Mouse (Mus musculus): ENCODE data around the gene Mrpl18. TPM values are rescaled to one million over a fixed set of nuclear protein-coding genes. Genes with fewer than 3 reads are reported as not detected.
A peak's percentile ranks its signal among the peaks of the same experiment; 100 is the strongest.
"Not testable (repeated sequence)": the region's sequence is repeated elsewhere in the genome, so short reads cannot be mapped to it uniquely, and the experiment has no call there.

Mrpl18 gene
- polyA plus RNA-seq, 1 experiment from 2014 or later: 166 TPM

DNA sequence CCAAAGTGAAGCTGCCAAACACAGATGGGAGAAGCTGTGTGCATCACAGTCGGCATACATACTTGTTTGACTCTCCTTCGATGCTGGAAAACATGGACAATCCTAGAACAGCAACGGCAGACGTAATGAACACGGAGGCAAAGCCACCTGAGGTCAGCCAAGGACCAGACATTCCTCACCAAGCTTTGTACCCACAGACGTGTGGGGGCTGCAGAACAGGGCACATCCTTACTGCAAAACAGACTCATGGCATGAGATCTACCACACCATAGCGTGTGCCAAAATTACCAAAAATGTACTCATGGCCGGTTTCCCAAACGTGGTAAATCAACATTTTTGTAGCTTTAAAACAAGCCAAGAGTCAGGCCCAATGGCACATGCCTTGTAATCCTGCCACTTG is 9.7 kb downstream of the Mrpl18 start:
- Histone ChIP-seq H3K4me1 (no peaks in the 10 kb centered on the region), H3K4me3 (no peak overlapping the region), H3K9me3 (no peaks in the 10 kb centered on the region), H3K4me2 (no peak overlapping the region), H3K9ac (no peak overlapping the region), H3K27ac (replicated peaks) (no peak overlapping the region), H3K36me3 (peaks cover 64% of the 10 kb centered on the region), H3K27me3 (replicated peaks) (no peaks in the 10 kb centered on the region)
- ATAC-seq (ENCODE audit: extremely low read depth, insufficient number of reproducible peaks, low FRiP score, low TSS enrichment): no peak
- WGBS: 86% methylated on average over 9 of the region's 9 CpGs

DNA sequence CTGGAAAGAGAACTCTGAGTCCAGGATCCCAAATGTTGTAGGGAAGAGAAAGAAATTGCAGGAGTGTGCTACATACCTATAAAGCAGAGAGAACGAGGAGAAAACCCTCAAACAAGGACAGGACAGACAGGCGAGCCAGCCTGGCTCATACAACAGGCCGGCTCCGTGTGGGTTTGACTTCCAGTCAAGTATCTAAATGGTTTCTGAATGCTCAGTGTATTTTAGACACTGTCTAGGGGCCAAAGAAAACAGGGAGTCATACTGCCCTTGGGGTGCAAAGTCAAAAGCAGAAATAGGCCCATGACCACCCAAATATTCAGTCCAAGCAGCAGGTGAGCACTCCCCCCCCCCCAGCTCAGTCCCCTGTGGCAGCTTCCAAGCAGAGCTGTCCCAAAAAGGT is 10.3 kb downstream of the Mrpl18 start:
- Histone ChIP-seq H3K9me3 (no peaks in the 10 kb centered on the region), H3K4me2 (no peak overlapping the region), H3K9ac (no peak overlapping the region), H3K27me3 (replicated peaks) (no peaks in the 10 kb centered on the region), H3K4me1 (no peaks in the 10 kb centered on the region), H3K36me3 (peaks cover 64% of the 10 kb centered on the region), H3K4me3 (no peak overlapping the region), H3K27ac (replicated peaks) (no peak overlapping the region)
- 84% methylated on average over 4 of the region's 4 CpGs for WGBS
- ATAC-seq (ENCODE audit: extremely low read depth, insufficient number of reproducible peaks, low FRiP score, low TSS enrichment): no peak

DNA sequence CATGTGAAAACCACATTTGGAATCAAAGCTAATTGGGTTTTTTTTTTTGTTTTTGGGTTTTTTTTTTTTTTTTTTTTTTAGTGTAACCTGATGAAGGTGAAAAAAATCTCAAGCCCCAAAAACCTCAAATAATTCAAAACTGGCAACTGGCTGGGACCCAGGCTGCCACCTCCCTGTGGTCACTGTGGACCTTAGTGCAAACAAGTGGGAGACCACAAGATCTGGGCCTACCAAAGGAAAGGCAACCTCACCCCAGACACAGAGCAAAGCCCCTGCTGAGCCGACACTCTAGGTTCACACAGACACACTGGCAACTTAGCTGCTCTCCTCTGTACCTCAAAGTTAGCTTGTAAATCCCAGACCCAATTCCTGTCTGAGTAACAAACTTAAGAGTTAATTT is 11.8 kb downstream of the Mrpl18 start:
- H3K4me1 ChIP-seq: no peaks in the 10 kb centered on the region
- no peak overlapping the region for H3K9ac ChIP-seq
- 79% methylated on average over 1 of the region's 1 CpGs for WGBS
- ATAC-seq (ENCODE audit: extremely low read depth, insufficient number of reproducible peaks, low FRiP score, low TSS enrichment): no peak
- H3K4me3 ChIP-seq: no peak overlapping the region
- H3K36me3 ChIP-seq: peaks cover 61% of the 10 kb centered on the region
- no peak overlapping the region for H3K4me2 ChIP-seq
- no peaks in the 10 kb centered on the region for H3K27me3 ChIP-seq (replicated peaks)
- H3K27ac ChIP-seq (replicated peaks): no peak overlapping the region
- no peaks in the 10 kb centered on the region for H3K9me3 ChIP-seq

DNA sequence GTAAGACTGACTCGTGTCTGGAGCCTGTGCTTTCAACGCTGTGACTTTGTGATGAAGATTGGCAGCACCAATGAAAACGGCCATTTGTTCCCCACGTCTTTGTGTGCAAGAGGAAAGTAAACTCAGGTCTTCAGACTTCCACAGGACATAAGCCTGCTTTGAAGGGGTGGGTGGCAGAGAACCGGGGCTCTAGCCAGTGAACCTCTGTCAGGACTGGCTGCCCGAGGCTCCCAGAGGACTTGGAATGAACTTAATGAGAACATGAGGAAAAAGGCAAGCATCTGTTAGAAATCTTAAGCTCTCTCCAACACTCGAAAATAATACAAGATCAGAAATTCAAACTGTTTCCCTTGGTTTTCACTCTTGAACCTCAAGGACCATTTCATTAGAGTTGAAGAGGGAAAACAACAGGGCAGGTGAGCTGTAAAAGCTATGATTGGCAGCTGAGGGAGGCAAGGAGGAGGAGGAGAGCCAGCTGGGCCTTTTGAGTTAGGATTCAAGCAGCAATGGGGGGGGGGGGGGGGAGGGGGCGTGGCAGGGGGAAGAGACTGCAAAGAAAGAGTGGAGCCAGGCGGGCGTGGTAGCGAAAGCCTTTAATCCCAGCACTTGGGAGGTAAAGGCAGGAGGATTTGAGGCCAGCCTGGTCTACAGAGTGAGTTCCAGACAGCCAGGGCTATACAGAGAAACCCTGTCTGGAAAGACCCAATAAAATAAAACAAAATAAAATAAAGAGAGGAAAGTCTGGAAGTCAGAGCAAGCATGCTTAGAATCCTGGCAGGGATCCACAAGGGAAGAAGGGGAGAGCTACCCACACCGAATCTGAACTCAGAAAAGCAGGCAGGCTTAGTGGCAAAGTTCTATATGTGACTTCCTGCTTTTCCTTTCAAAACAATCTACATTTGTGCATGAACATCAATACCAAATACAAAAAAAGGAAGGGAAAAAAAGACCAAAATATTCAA is 12.5 kb downstream of the Mrpl18 start:
- no peaks in the 10 kb centered on the region for H3K9me3 ChIP-seq
- WGBS: 59% methylated on average over 11 of the region's 12 CpGs
- H3K4me2 ChIP-seq: no peak overlapping the region
- no peak overlapping the region for H3K27ac ChIP-seq (replicated peaks)
- H3K36me3 ChIP-seq: peaks cover 63% of the 10 kb centered on the region
- no peak for ATAC-seq (ENCODE audit: extremely low read depth, insufficient number of reproducible peaks, low FRiP score, low TSS enrichment)
- H3K9ac ChIP-seq: no peak overlapping the region
- H3K4me3 ChIP-seq: no peak overlapping the region
- no peaks in the 10 kb centered on the region for H3K4me1 ChIP-seq
- H3K27me3 ChIP-seq (replicated peaks): no peaks in the 10 kb centered on the region

DNA sequence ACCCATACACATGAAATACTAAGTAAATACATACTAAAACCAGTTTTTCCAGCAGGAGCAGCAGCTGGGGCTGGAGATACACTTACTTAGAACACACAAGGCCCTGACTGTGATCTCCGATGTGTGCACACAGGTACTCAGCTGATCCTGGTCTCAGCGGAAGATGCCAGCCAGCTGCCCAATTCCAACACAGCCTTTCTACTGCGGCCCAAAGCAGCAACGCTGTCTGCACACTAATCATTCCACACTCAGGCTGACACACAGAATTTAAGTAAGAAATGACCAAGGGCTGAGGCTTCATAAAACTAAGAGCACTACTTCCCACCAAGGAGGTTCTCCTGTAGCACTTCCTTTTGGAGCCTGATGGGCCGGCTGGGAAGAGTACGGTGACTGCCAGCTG is 13.9 kb downstream of the Mrpl18 start:
- Histone ChIP-seq H3K9ac (no peak overlapping the region), H3K27me3 (replicated peaks) (no peaks in the 10 kb centered on the region), H3K4me2 (no peak overlapping the region), H3K9me3 (no peaks in the 10 kb centered on the region), H3K27ac (replicated peaks) (no peak overlapping the region), H3K36me3 (peaks cover 64% of the 10 kb centered on the region), H3K4me1 (no peaks in the 10 kb centered on the region), H3K4me3 (no peak overlapping the region)
- no peak for ATAC-seq (ENCODE audit: extremely low read depth, insufficient number of reproducible peaks, low FRiP score, low TSS enrichment)
- 94% methylated on average over 6 of the region's 6 CpGs for WGBS

DNA sequence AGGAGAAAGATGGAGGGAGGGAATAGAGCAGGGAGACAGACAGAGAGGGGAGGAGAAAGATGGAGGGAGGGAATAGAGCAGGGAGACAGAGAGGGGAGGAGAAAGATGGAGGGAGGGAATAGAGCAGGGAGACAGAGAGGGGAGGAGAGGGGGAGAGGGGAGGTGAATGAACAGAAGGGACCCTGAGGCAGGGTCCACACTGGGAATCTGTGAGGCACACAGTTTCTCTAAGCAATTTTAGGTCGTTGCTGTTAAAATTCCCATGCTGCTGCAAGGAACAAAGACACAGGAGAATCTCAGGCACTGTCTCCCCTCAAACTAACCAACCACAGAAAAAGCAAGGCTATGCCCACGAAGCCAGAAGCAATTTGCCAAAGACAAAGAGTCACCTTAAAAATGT is 17.5 kb downstream of the Mrpl18 start:
- not testable (repeated sequence) for H3K27ac ChIP-seq (replicated peaks); H3K9me3 ChIP-seq
- H3K36me3 ChIP-seq: peaks cover 64% of the 10 kb centered on the region

DNA sequence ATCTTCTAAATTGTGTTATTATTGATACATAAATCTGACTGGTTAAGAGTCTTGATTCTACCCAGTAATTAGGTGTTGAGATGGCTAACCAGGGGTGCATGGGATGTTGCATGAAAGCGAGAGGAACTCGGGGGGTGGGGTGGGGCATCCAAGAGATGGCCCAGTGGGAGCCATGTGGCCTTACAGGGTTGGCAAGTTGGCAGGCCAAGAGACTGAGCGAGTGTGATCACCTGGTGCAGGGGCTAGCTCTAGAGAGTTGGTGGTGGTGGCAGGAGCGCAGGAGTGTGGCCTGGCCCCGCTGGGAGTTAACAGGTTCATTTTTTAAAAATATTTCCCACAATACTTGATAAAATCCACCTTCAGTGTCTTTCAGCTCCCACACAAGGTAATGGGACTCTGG is 18.5 kb downstream of the Mrpl18 start:
- Histone ChIP-seq H3K4me3 (no peak overlapping the region), H3K27ac (replicated peaks) (no peak overlapping the region), H3K4me1 (no peaks in the 10 kb centered on the region), H3K27me3 (replicated peaks) (no peaks in the 10 kb centered on the region), H3K9me3 (no peaks in the 10 kb centered on the region), H3K4me2 (no peak overlapping the region), H3K9ac (no peak overlapping the region), H3K36me3 (peaks cover 57% of the 10 kb centered on the region)
- WGBS: 79% methylated on average over 5 of the region's 5 CpGs
- ATAC-seq (ENCODE audit: extremely low read depth, insufficient number of reproducible peaks, low FRiP score, low TSS enrichment): no peak

More for the DNA sequence above, 17.5 kb downstream of the Mrpl18 start:
- not testable (repeated sequence) for ATAC-seq (ENCODE audit: extremely low read depth, insufficient number of reproducible peaks, low FRiP score, low TSS enrichment); H3K9ac ChIP-seq; H3K4me1 ChIP-seq; H3K4me3 ChIP-seq; H3K27me3 ChIP-seq (replicated peaks); H3K4me2 ChIP-seq
- WGBS: 55% methylated on average over 2 of the region's 2 CpGs

DNA sequence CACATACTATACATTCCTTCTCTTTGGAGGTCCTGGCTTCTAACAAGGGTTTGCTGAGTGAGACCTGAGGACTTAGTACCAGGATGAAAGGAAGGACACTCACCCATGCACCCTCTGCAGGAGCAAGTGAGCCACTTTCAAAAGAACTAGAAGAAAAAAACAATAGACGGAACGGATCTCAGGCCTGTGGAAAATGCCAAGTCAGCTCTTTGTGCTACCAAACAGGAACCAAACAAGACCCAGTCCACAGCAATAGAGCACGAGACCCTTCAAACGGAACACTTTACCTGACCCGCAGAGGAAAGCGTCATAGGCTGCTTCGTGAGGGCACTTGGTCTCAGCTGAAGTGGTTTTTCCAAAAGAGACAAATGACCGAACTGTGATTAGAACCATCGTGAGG is 24.1 kb downstream of the Mrpl18 start:
- Histone ChIP-seq H3K9ac (no peak overlapping the region), H3K4me3 (no peak overlapping the region), H3K36me3 (peaks cover 40% of the 10 kb centered on the region), H3K27me3 (replicated peaks) (no peaks in the 10 kb centered on the region), H3K4me1 (peaks cover 11% of the 10 kb centered on the region), H3K9me3 (no peaks in the 10 kb centered on the region), H3K4me2 (no peak overlapping the region), H3K27ac (replicated peaks) (no peak overlapping the region)
- no peak for ATAC-seq (ENCODE audit: extremely low read depth, insufficient number of reproducible peaks, low FRiP score, low TSS enrichment)
- 75% methylated on average over 9 of the region's 9 CpGs for WGBS

DNA sequence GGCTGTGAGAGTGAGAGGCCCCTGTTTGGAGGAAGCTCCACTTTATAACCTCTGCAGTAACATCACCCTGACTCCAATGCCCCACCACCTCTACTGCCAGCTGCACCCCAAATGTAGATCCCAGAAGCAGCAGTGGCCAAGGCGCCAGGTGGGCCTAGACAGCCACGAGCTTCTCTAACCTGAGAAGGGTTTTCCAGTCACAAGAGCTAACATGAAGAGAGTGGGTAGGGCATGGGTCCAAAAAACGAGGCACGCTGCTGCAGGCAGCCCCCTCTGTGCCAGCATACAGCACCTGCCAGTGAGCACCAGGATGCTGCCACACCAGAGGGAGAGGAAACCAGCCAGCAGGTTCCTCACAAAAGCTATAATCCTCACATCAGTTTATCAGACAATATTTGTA is 25.1 kb downstream of the Mrpl18 start:
- 87% methylated on average over 4 of the region's 4 CpGs for WGBS

DNA sequence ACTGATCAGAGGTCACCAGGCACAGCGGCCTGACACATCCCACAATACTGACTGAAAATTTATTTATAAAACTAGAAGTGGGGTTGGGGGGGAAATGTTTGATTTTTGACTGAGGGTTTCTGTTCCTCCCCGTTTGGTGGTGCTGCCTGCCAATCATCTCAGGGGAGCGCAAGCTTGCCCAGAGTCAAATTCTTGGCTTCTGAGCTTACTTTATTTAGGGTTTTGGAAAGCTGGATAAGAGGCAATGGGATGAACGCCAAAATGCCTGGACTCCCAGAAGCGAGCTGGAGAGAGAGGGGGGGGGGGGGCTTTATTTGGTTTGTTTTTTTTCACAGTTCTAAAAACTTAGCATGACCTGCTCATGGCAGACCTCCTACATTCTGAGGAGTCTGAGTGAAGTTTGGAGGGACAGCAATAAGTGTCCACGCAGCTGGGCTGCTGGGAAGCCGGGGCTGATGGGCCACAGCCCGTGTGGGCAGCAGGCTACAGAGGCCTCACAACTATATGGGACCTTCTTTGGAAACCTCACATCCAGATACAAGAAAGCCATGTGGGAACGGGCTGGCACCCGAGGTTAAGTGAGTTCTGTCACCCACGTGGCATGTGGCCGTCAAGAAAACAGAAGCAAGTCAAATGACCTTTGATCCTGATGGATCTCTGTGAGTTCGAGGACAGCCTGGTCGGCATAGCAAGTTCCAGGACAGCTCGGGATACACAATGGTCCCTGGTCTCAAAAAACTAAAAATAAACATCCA is 28.9 kb downstream of the Mrpl18 start:
- Histone ChIP-seq H3K4me1 (peaks cover 17% of the 10 kb centered on the region), H3K9me3 (no peaks in the 10 kb centered on the region), H3K9ac (no peak overlapping the region), H3K36me3 (peaks cover 23% of the 10 kb centered on the region), H3K27ac (replicated peaks) (peak overlapping the region; percentile 36; the same call in 1 of the 2 replicates), H3K4me3 (no peak overlapping the region), H3K27me3 (replicated peaks) (no peaks in the 10 kb centered on the region), H3K4me2 (no peak overlapping the region)
- 62% methylated on average over 15 of the region's 15 CpGs for WGBS
- no peak for ATAC-seq (ENCODE audit: extremely low read depth, insufficient number of reproducible peaks, low FRiP score, low TSS enrichment)

More for the DNA sequence above, 25.1 kb downstream of the Mrpl18 start:
- H3K4me2 ChIP-seq: no peak overlapping the region
- H3K27ac ChIP-seq (replicated peaks): no peak overlapping the region
- no peak for ATAC-seq (ENCODE audit: extremely low read depth, insufficient number of reproducible peaks, low FRiP score, low TSS enrichment)
- H3K36me3 ChIP-seq: peaks cover 35% of the 10 kb centered on the region
- no peaks in the 10 kb centered on the region for H3K27me3 ChIP-seq (replicated peaks)
- no peak overlapping the region for H3K4me3 ChIP-seq
- no peak overlapping the region for H3K9ac ChIP-seq
- H3K9me3 ChIP-seq: no peaks in the 10 kb centered on the region
- H3K4me1 ChIP-seq: peaks cover 17% of the 10 kb centered on the region

DNA sequence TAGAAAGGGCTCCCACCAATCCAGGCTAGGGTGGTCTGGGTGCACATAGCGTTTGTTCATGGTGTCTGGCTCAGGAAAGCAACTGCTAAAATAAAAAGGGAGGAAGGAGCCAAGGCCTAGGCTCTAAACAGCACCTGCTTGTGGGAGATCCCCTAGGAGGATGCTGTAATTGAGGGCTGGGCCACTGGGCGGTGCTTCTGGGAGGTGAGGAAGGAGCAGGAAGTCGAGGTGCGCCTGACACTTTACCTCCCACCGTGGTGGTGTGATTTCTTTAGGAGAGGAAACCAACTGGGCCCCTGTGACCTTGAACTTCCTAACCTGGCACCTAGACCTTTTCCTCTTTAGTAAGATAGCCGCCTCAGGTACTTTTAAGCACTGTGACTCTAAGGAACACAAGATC is 29.5 kb downstream of the Mrpl18 start:
- H3K4me2 ChIP-seq: no peak overlapping the region
- peaks cover 17% of the 10 kb centered on the region for H3K4me1 ChIP-seq
- no peak overlapping the region for H3K4me3 ChIP-seq
- no peaks in the 10 kb centered on the region for H3K27me3 ChIP-seq (replicated peaks)
- H3K9me3 ChIP-seq: no peaks in the 10 kb centered on the region
- 0 out of 2 replicates have a peak overlapping the region, but pooled peaks have one; percentile 17 for H3K27ac ChIP-seq (replicated peaks)
- WGBS: 38% methylated on average over 6 of the region's 6 CpGs
- peaks cover 19% of the 10 kb centered on the region for H3K36me3 ChIP-seq
- no peak for ATAC-seq (ENCODE audit: extremely low read depth, insufficient number of reproducible peaks, low FRiP score, low TSS enrichment)
- H3K9ac ChIP-seq: no peak overlapping the region

Measured in heart, embryonic 13.5 days (tissue).